Mouse (Mus musculus) spleen, adult 2 months (tissue): ENCODE measurements around the gene Sobp. TPM values are rescaled to one million over a fixed set of nuclear protein-coding genes. Genes with fewer than 3 reads are reported as not detected.

Experiments used
- DNase-seq, 2 experiments: peaks; one replicate each; pipeline versions ENCODE4 v3.0.0 to v3.0.0-alpha.2; 2012 to 2021; ENCODE audit warnings: low spot score in 2 of 2, low read depth in 1 of 2
- H3K27ac ChIP-seq: fragments of 200-500 bp; 2 replicates; pipeline ENCODE4 v1.5.1; 2012; ENCODE audit warnings: low read length, inconsistent platforms; ENCODE audit not compliant: insufficient read depth
- H3K27me3 ChIP-seq: fragments of 200-500 bp; 2 replicates; pipeline ENCODE4 v1.6.1; 2012; ENCODE audit warnings: mild to moderate bottlenecking, moderate library complexity, low read length, inconsistent platforms; ENCODE audit not compliant: control insufficient read depth, insufficient read depth
- H3K36me3 ChIP-seq: fragments of 200-500 bp; 2 replicates; pipeline ENCODE4 v1.6.1; 2012; ENCODE audit warnings: mild to moderate bottlenecking, low read length, inconsistent platforms; ENCODE audit not compliant: control insufficient read depth, insufficient read depth
- H3K4me1 ChIP-seq: fragments of 200-500 bp; 2 replicates; pipeline ENCODE4 v1.6.1; 2011; ENCODE audit warnings: inconsistent platforms; ENCODE audit not compliant: control insufficient read depth, insufficient read depth, insufficient read length
- H3K4me3 ChIP-seq: fragments of 200-500 bp; 2 replicates; pipeline ENCODE4 v1.5.1; 2011; ENCODE audit warnings: mild to moderate bottlenecking, inconsistent platforms; ENCODE audit not compliant: insufficient read depth, insufficient read length; ENCODE audit errors: extremely low read depth
- CTCF ChIP-seq: fragments of 200-500 bp; IDR thresholded peaks from 2 replicates; pipeline ENCODE4 v1.5.1; 2011; ENCODE audit warnings: mild to moderate bottlenecking, inconsistent platforms; ENCODE audit not compliant: insufficient read depth, insufficient read length, insufficient replicate concordance; ENCODE audit errors: extremely low read depth
- POLR2A ChIP-seq: fragments of 200-500 bp; IDR thresholded peaks from 2 replicates; pipeline ENCODE4 v1.6.1; 2011; ENCODE audit warnings: low read depth, low read length, inconsistent platforms
- WGBS: fragments of 180-500 bp; shearing (Covaris S2); methylation state at CpG from one replicate; pipeline ENCODE4 v1.1.7; 2018; 5-methylcytosine and 5-hydroxymethylcytosine counted together
- polyA plus RNA-seq: library from polyadenylated mRNA; depleted of rRNA; stranded (reverse); fragments of >200 nt; gene quantifications from 2 replicates; pipeline ENCODE4 v1.2.3, GENCODE M21; 2012

The Sobp gene
- polyA plus RNA-seq, 1 experiment, result 0.02 TPM

- DNase-seq, result no peak
- TF ChIP-seq CTCF, result no peak
- TF ChIP-seq POLR2A, result no peak
- no peak overlapping the region for H3K27ac ChIP-seq
- 0 out of 2 replicates have a peak, but pooled peaks cover 3% of the 10 kb centered on the region for H3K4me1 ChIP-seq
- no peaks in the 10 kb centered on the region for H3K36me3 ChIP-seq
- H3K27me3 ChIP-seq, result peaks cover 24% of the 10 kb centered on the region
- no peak overlapping the region for H3K4me3 ChIP-seq
- WGBS, result 16% methylated on average over 8 of the region's 8 CpGs
Measured at GRCm38 (mm10) chr10:43172554-43172953, 1.8 kb downstream of the Sobp start.

GRCm38 (mm10) chr10:43172066-43172465, 2.3 kb downstream of the Sobp start:
- H3K4me3 ChIP-seq, result no peak overlapping the region
- H3K27me3 ChIP-seq, result peaks cover 24% of the 10 kb centered on the region
- H3K27ac ChIP-seq, result no peak overlapping the region
- 0 out of 2 replicates have a peak, but pooled peaks cover 3% of the 10 kb centered on the region for H3K4me1 ChIP-seq
- no peaks in the 10 kb centered on the region for H3K36me3 ChIP-seq
- WGBS, result 10% methylated on average over 7 of the region's 7 CpGs
- no peak for TF ChIP-seq CTCF
- TF ChIP-seq POLR2A, result no peak
- DNase-seq, result no peak

GRCm38 (mm10) chr10:43171106-43171505, 3.2 kb downstream of the Sobp start:
- no peak for TF ChIP-seq CTCF
- 0 out of 2 replicates have a peak, but pooled peaks cover 3% of the 10 kb centered on the region for H3K4me1 ChIP-seq
- H3K4me3 ChIP-seq, result no peak overlapping the region
- no peak for DNase-seq
- no peak overlapping the region for H3K27ac ChIP-seq
- peaks cover 24% of the 10 kb centered on the region for H3K27me3 ChIP-seq
- no peaks in the 10 kb centered on the region for H3K36me3 ChIP-seq
- WGBS, result 13% methylated on average over 8 of the region's 8 CpGs

DNA sequence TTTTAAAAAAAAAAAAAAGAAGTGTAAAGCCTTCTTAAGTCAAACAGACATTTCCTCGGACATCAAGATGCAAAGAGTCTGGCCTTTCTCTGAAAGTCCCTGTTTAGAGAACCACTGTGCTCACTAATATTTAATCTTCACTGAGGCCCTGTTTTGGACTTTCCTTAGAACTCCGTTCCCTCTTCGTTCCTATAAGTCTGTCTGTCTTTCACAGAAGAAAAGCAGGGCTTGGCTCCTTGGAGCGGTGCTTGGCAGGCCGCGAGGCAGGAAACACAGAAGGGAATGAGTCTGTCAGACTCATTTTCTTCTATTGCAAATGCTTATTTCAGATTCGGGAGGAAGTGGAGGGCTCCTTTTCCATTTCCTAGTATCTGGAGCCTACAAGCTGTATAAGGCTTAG, 5.5 kb downstream of the Sobp start:
- H3K4me1 ChIP-seq, result 0 out of 2 replicates have a peak, but pooled peaks cover 3% of the 10 kb centered on the region
- no peaks in the 10 kb centered on the region for H3K36me3 ChIP-seq
- WGBS, result 77% methylated on average over 7 of the region's 7 CpGs
- H3K4me3 ChIP-seq, result no peak overlapping the region
- no peak overlapping the region for H3K27ac ChIP-seq
- peaks cover 16% of the 10 kb centered on the region for H3K27me3 ChIP-seq
- TF ChIP-seq CTCF, result no peak
- TF ChIP-seq POLR2A, result no peak
- no peak for DNase-seq

DNA sequence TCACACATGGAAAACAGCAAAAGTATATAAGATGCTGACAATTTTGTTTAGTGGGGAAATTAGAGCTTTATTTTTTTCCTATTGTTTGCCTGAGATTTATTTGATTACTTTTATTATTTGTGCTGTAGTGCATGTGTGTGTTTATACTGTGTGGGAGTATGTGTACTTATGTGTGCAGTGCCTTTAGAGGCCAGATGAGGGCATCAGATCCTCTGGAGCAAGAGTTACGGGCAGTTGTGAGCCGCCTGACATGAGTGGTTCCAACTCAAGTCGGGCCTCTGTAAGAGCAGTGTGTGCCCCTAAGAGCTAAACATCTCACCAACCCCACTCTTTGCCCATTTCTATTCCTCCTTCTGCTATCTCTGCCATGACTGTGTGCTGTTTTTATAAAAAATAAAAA, 7.5 kb downstream of the Sobp start:
- TF ChIP-seq CTCF, result no peak
- TF ChIP-seq POLR2A, result no peak
- 88% methylated on average over 3 of the region's 3 CpGs for WGBS
- Histone ChIP-seq H3K4me1 (no peaks in the 10 kb centered on the region), H3K36me3 (no peaks in the 10 kb centered on the region), H3K27ac (no peak overlapping the region), H3K27me3 (peaks cover 3% of the 10 kb centered on the region), H3K4me3 (no peak overlapping the region)
- no peak for DNase-seq

DNA sequence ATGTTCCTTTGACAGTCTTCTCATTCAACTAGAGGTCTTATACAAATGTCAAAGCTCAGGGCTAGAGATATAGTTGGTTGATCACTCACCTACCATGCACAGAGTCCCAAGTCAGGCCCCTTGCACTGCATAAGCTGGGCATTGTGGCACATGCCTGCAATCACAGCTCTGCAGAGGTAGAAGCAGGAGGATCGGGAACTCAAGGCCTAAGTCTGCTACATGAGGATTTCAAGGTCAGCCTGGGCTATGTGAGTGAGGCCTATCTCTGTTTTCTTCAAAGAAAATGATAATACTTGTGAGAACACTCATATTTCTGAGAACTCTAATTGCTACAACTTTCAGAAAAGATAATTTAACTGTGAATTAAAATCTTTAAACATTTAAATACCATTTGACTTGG, 8.2 kb downstream of the Sobp start:
- Histone ChIP-seq H3K27ac (no peak overlapping the region), H3K36me3 (no peaks in the 10 kb centered on the region), H3K27me3 (peaks cover 2% of the 10 kb centered on the region), H3K4me3 (no peak overlapping the region), H3K4me1 (no peaks in the 10 kb centered on the region)
- TF ChIP-seq CTCF (no peak), POLR2A (no peak)
- 88% methylated on average over 1 of the region's 1 CpGs for WGBS
- DNase-seq, result no peak

DNA sequence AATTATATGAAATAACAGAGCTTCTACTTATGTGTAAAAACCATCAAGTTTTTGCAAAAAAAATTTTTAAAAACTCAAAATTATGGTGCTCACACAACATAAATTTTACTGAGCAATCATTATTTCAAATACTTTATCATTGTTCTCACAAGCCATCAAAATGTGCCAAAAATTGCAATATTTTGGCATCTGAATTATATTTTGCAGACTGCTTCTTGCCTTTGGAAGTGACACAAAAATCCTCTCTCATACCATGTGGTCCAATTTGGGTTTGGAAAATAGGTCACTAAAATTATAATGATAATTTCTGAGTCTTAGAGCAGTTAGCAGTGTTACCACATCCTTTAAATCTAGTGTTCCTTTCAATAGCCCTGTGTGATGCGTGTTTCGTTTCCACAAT, 9.9 kb downstream of the Sobp start:
- no peak for DNase-seq
- H3K4me3 ChIP-seq, result no peak overlapping the region
- 96% methylated on average over 2 of the region's 2 CpGs for WGBS
- H3K4me1 ChIP-seq, result no peaks in the 10 kb centered on the region
- TF ChIP-seq CTCF (no peak), POLR2A (no peak)
- no peak overlapping the region for H3K27ac ChIP-seq
- H3K36me3 ChIP-seq, result no peaks in the 10 kb centered on the region
- no peaks in the 10 kb centered on the region for H3K27me3 ChIP-seq
